Mouse (Mus musculus) cerebellum, adult 9-10 months (tissue): ENCODE measurements around the gene Ppargc1a.

Experiments
- DNase-seq: peaks from one replicate; pipeline ENCODE4 v3.0.0; 2022

The Ppargc1a gene

GRCm38 (mm10) chr5:51495446-51495845 lies 72.1 kb downstream of the Ppargc1a start:
- DNase-seq = no peak

- DNase-seq = no peak
Observed at GRCm38 (mm10) chr5:51494358-51494876, 73.1 kb downstream of the Ppargc1a start.

GRCm38 (mm10) chr5:51483768-51484167 lies 83.8 kb downstream of the Ppargc1a start:
- no peak for DNase-seq

- DNase-seq = no peak
Observed at GRCm38 (mm10) chr5:51479859-51480258, 87.7 kb downstream of the Ppargc1a start.

GRCm38 (mm10) chr5:51479456-51479855 lies 88.1 kb downstream of the Ppargc1a start:
- DNase-seq = no peak

GRCm38 (mm10) chr5:51478319-51478994 lies 89.1 kb downstream of the Ppargc1a start:
- DNase-seq = no peak

- DNase-seq = no peak
Observed at GRCm38 (mm10) chr5:51477140-51477539, 90.4 kb downstream of the Ppargc1a start.

- no peak for DNase-seq
Observed at GRCm38 (mm10) chr5:51475034-51475541, 92.4 kb downstream of the Ppargc1a start.

- no peak for DNase-seq
Observed at GRCm38 (mm10) chr5:51471614-51472013, 95.9 kb downstream of the Ppargc1a start.

GRCm38 (mm10) chr5:51466036-51466435 lies 101.5 kb downstream of the Ppargc1a start:
- DNase-seq = no peak

GRCm38 (mm10) chr5:51452033-51452432 lies 115.5 kb downstream of the Ppargc1a start:
- no peak for DNase-seq

- DNase-seq = no peak
Observed at GRCm38 (mm10) chr5:51447631-51448030, 119.9 kb downstream of the Ppargc1a start.

GRCm38 (mm10) chr5:51446299-51447090 lies 121.0 kb downstream of the Ppargc1a start:
- no peak for DNase-seq

- DNase-seq = no peak
Observed at GRCm38 (mm10) chr5:51445726-51446125, 121.8 kb downstream of the Ppargc1a start.

- DNase-seq = no peak
Observed at GRCm38 (mm10) chr5:51439773-51440172, 127.8 kb downstream of the Ppargc1a start.

GRCm38 (mm10) chr5:51433905-51434304 lies 133.6 kb downstream of the Ppargc1a start:
- no peak for DNase-seq

GRCm38 (mm10) chr5:51432532-51432931 lies 135.0 kb downstream of the Ppargc1a start:
- DNase-seq = no peak

- DNase-seq = no peak
Observed at GRCm38 (mm10) chr5:51432031-51432430, 135.5 kb downstream of the Ppargc1a start.

GRCm38 (mm10) chr5:51426406-51426805 lies 141.1 kb downstream of the Ppargc1a start:
- no peak for DNase-seq

GRCm38 (mm10) chr5:51416377-51416776 lies 151.1 kb downstream of the Ppargc1a start:
- no peak for DNase-seq

- no peak for DNase-seq
Observed at GRCm38 (mm10) chr5:51415456-51415855, 152.1 kb downstream of the Ppargc1a start.

GRCm38 (mm10) chr5:51412303-51413117 lies 155.0 kb downstream of the Ppargc1a start:
- DNase-seq = no peak

GRCm38 (mm10) chr5:51410006-51410405 lies 157.5 kb downstream of the Ppargc1a start:
- no peak for DNase-seq
